Mouse (Mus musculus) hindbrain, postnatal 0 days (tissue): ENCODE results near the gene Ddx39. TPM values are rescaled to one million over a fixed set of nuclear protein-coding genes. Genes with fewer than 3 reads are reported as not detected.

Source experiments
- ATAC-seq: fragments of 200-750 bp; cut with Nextera tagmentation; 2 replicates; pipeline ENCODE4 v1.8.0; 2017; ENCODE audit warnings: mild to moderate bottlenecking, moderate TSS enrichment, moderate library complexity
- DNase-seq: peaks from one replicate; pipeline ENCODE4 v3.0.0-alpha.2; 2015; ENCODE audit warnings: low spot score
- H3K27ac ChIP-seq: fragments of 300-500 bp; sonication (generic); 2 replicates; pipeline ENCODE4 v1.5.1; 2014; ENCODE audit warnings: mild to moderate bottlenecking
- H3K27me3 ChIP-seq: fragments of 300-500 bp; sonication (generic); 2 replicates; pipeline ENCODE4 v1.6.1; 2014; ENCODE audit warnings: low read length, mixed read lengths; ENCODE audit not compliant: insufficient read depth
- H3K36me3 ChIP-seq: fragments of 300-500 bp; sonication (generic); 2 replicates; pipeline ENCODE4 v1.6.1; 2014; ENCODE audit warnings: low read length, mixed read lengths; ENCODE audit not compliant: insufficient read depth
- H3K4me1 ChIP-seq: fragments of 300-500 bp; sonication (generic); 2 replicates; pipeline ENCODE4 v1.6.1; 2014; ENCODE audit warnings: antibody characterized with exemption, low read length, mixed read lengths; ENCODE audit not compliant: insufficient read depth
- H3K4me2 ChIP-seq: fragments of 300-500 bp; sonication (generic); 2 replicates; pipeline ENCODE4 v1.6.1; 2014; ENCODE audit warnings: low read depth, mild to moderate bottlenecking, low read length, moderate library complexity, mixed read lengths
- H3K4me3 ChIP-seq: fragments of 300-500 bp; sonication (generic); 2 replicates; pipeline ENCODE4 v1.5.1; 2014; ENCODE audit warnings: low read length
- H3K9ac ChIP-seq: fragments of 300-500 bp; sonication (generic); replicated peaks from 2 replicates; pipeline ENCODE4 v1.6.1; 2014; ENCODE audit warnings: mild to moderate bottlenecking, low read length, moderate library complexity, mixed read lengths
- H3K9me3 ChIP-seq: fragments of 300-500 bp; sonication (generic); 2 replicates; pipeline ENCODE4 v1.6.1; 2016; ENCODE audit warnings: low read length, mixed read lengths
- CTCF ChIP-seq: IDR thresholded peaks from 2 replicates; pipeline ENCODE4 v1.5.1; 2016; ENCODE audit warnings: antibody characterized with exemption, control low read depth, low read depth
- WGBS: fragments of 180-500 bp; shearing (Covaris S2); extraction: QIAGEN DNeasy Blood & Tissue Kit; methylation state at CpG from one replicate; pipeline ENCODE4 v1.1.7; 2014; 5-methylcytosine and 5-hydroxymethylcytosine counted together
- microRNA-seq, 2 experiments: library from miRNA; unstranded; fragments of <30 nt; microRNA quantifications; one replicate each; pipeline ENCODE4; 2016
- polyA plus RNA-seq: library from polyadenylated mRNA; unstranded; fragments of >200 nt; fragmentation: Nextera tagmentation; extraction: Ambion mirVana; gene quantifications from 2 replicates; pipeline ENCODE4 v1.2.1, GENCODE M21; 2015
- total RNA-seq: library from RNA; depleted of rRNA; stranded (reverse); fragments of >200 nt; gene quantifications from 2 replicates; pipeline ENCODE4 v1.2.3, GENCODE M21; 2014; rRNA removed

Ddx39 gene
- total and polyA plus RNA-seq, 2 experiments from 2014 or later: 44.6 to 72.3 TPM

DNA sequence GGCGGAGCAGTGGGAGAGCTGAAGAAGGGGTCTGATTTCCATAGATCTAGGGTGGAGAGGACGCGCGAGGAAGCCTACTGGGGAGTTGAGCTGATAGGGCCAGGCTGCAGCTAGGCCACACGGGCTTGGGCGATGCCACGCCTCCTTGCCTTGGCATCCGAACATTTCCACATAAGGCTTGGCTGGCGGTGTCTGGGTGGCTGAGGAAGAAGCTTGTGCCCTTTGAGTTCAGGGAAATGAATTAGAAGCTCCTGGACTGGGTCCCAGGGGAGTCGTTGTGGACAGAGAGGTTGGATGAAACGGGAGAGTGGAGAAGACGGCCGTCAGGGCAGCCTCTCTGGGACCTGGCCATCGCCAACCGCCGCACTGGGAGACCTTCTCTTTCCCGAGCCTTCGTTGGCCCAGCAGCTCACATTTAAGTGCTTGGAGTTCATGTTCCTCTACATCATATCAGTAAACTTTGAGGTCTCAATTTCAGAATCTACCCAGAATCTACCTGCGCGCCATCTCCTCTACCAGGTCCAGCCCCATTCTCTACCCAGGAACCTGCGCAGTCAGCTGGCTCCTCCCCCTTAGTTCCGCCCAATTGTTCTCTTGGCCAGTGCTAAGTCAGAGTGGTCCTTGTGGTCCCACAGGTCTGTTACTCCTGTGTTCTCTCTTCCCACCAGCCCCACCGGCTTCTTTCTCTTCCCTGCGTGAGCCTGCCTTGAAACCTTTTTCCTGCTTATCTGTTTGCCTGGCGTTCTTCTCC lies 57.9 kb downstream of the Ddx39 start:
- Histone ChIP-seq H3K9ac (peak overlapping the region; percentile 33; the same call in 1 of the 2 replicates), H3K4me3 (peak overlapping the region; percentile 40), H3K4me1 (0 out of 2 replicates have a peak, but pooled peaks cover 3% of the 10 kb centered on the region), H3K27ac (0 out of 2 replicates have a peak overlapping the region, but pooled peaks have one; percentile 45), H3K9me3 (no peaks in the 10 kb centered on the region), H3K4me2 (peak overlapping the region; percentile 66), H3K27me3 (no peaks in the 10 kb centered on the region), H3K36me3 (no peaks in the 10 kb centered on the region)
- TF ChIP-seq CTCF: no peak
- DNase-seq (peak; percentile 59), ATAC-seq (peak; percentile 81)
- WGBS: 6% methylated on average over 25 of the region's 25 CpGs

DNA sequence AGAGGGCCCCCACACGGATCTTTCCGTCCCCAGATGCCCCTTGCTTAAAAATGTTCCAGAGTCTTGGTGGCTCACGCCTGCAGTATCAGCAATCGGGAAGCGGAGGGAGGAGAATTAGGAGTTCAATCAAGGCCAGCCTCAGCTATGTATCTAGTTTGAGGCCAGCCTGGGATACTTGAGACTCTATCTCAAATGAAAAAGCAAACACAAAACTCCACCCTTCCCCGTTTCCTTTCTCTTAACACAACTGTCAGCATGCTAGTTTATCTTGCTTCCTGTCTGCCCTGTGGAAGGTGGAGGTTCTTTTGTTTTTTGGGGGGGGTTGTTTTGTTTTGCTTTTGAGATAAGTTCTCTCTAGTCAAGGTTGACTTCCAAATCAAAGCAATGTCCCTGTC lies 58.5 kb downstream of the Ddx39 start:
- Histone ChIP-seq H3K9ac (no peak overlapping the region), H3K27me3 (no peaks in the 10 kb centered on the region), H3K4me2 (peak overlapping the region; percentile 66), H3K9me3 (no peaks in the 10 kb centered on the region), H3K4me3 (peak overlapping the region; percentile 40; the same call in 1 of the 2 replicates), H3K36me3 (no peaks in the 10 kb centered on the region), H3K27ac (no peak overlapping the region), H3K4me1 (0 out of 2 replicates have a peak, but pooled peaks cover 3% of the 10 kb centered on the region)
- ATAC-seq (no peak), DNase-seq (no peak)
- TF ChIP-seq CTCF: no peak
- 45% methylated on average over 6 of the region's 6 CpGs for WGBS

DNA sequence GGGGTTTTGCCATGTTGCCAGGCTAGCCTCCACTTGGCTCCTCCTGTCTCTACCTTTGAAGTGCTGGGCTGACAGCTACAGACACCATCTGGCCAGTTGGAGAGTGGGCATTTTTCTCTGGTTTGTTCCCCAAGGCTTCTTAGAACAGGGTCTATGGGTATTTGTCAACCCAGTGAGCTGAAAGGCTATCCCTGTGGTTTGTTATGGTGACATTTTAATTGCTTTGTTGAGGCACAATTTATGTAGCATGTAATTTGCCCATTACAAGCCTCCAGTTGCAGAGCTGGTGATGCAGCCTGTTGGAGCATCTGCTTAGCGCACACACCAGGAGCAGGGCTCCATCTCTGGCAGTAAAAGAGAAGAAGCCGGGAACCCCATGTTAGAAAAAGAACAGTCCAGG lies 59.2 kb downstream of the Ddx39 start:
- no peak for TF ChIP-seq CTCF
- Histone ChIP-seq H3K9me3 (no peaks in the 10 kb centered on the region), H3K36me3 (no peaks in the 10 kb centered on the region), H3K9ac (no peak overlapping the region), H3K27ac (no peak overlapping the region), H3K27me3 (no peaks in the 10 kb centered on the region), H3K4me2 (no peak overlapping the region), H3K4me1 (0 out of 2 replicates have a peak, but pooled peaks cover 3% of the 10 kb centered on the region), H3K4me3 (no peak overlapping the region)
- WGBS: 84% methylated on average over 2 of the region's 2 CpGs
- DNase-seq: no peak
- no peak for ATAC-seq

Small RNA genes within 50 kb of the gene (microRNA-seq; reads per million reads assigned to microRNA genes)
- gene Mir1668: 0 reads per million in 2 experiments

Other genes starting within 250 kb of the Ddx39 start
- 0.05 TPM in 1 of 2 replicates, not detected in the other for gene Olfr370, start 179.4 kb upstream of the Ddx39 start, total RNA-seq
- gene Olfr370, start 179.4 kb upstream of the Ddx39 start, polyA plus RNA-seq: 0.08 TPM in 1 of 2 replicates, not detected in the other
- gene Ndufb7, start 148.5 kb upstream of the Ddx39 start, total RNA-seq: 124 and 186 TPM in 2 replicates
- 436 and 442 TPM in 2 replicates for gene Ndufb7, start 148.5 kb upstream of the Ddx39 start, polyA plus RNA-seq
- gene Tecr, start 107.2 kb upstream of the Ddx39 start, total RNA-seq: 1,283 and 1,409 TPM in 2 replicates
- gene Tecr, start 107.2 kb upstream of the Ddx39 start, polyA plus RNA-seq: 1,550 and 1,625 TPM in 2 replicates
- gene Dnajb1, start 107.0 kb upstream of the Ddx39 start, total RNA-seq: 35.3 and 42.7 TPM in 2 replicates
- gene Dnajb1, start 107.0 kb upstream of the Ddx39 start, polyA plus RNA-seq: 60.1 and 65.0 TPM in 2 replicates
- gene Gipc1, start 62.5 kb upstream of the Ddx39 start, total RNA-seq: 71.5 and 84.9 TPM in 2 replicates
- 114 and 121 TPM in 2 replicates for gene Gipc1, start 62.5 kb upstream of the Ddx39 start, polyA plus RNA-seq
- gene Ptger1, start 48.5 kb upstream of the Ddx39 start, total RNA-seq: 2.6 and 4.7 TPM in 2 replicates
- 0.40 and 0.49 TPM in 2 replicates for gene Ptger1, start 48.5 kb upstream of the Ddx39 start, polyA plus RNA-seq
- 54.7 and 65.6 TPM in 2 replicates for gene Pkn1, start 16.0 kb upstream of the Ddx39 start, total RNA-seq
- gene Pkn1, start 16.0 kb upstream of the Ddx39 start, polyA plus RNA-seq: 18.2 and 21.8 TPM in 2 replicates
- 9.2 and 10.4 TPM in 2 replicates for gene Adgre5, start 26.1 kb downstream of the Ddx39 start, total RNA-seq
- gene Adgre5, start 26.1 kb downstream of the Ddx39 start, polyA plus RNA-seq: 8.2 and 8.6 TPM in 2 replicates
- 393 and 469 TPM in 2 replicates for gene Adgrl1, start 184.9 kb downstream of the Ddx39 start, total RNA-seq
- 54.2 and 54.6 TPM in 2 replicates for gene Adgrl1, start 184.9 kb downstream of the Ddx39 start, polyA plus RNA-seq
- gene Gm10644, start 240.0 kb downstream of the Ddx39 start, total RNA-seq: 0.40 and 1.7 TPM in 2 replicates
- 0.43 and 0.56 TPM in 2 replicates for gene Gm10644, start 240.0 kb downstream of the Ddx39 start, polyA plus RNA-seq
- gene Asf1b, start 240.3 kb downstream of the Ddx39 start, total RNA-seq: 4.7 and 5.6 TPM in 2 replicates
- 8.3 and 10.6 TPM in 2 replicates for gene Asf1b, start 240.3 kb downstream of the Ddx39 start, polyA plus RNA-seq